Mouse (Mus musculus) megakaryocyte, embryonic 14.5 days (primary cell): ENCODE data around the gene Ppargc1a.

Experiments used
- FLI1 ChIP-seq: IDR thresholded peaks from 2 replicates; pipeline ENCODE4 v1.6.1; 2012; ENCODE audit warnings: low read length, inconsistent platforms, mixed read lengths
- GATA1 ChIP-seq: IDR thresholded peaks from 3 replicates; pipeline ENCODE4 v1.6.1; 2012; ENCODE audit warnings: mixed read lengths, low read length, inconsistent platforms, borderline replicate concordance

- no peak for TF ChIP-seq GATA1
- TF ChIP-seq FLI1, result no peak
Observed at GRCm38 (mm10) chr5:51591537-51592154, 24.1 kb upstream of the Ppargc1a start.
